Mouse (Mus musculus): Measurements from ENCODE around the gene Robo4.

Gene Robo4

DNA sequence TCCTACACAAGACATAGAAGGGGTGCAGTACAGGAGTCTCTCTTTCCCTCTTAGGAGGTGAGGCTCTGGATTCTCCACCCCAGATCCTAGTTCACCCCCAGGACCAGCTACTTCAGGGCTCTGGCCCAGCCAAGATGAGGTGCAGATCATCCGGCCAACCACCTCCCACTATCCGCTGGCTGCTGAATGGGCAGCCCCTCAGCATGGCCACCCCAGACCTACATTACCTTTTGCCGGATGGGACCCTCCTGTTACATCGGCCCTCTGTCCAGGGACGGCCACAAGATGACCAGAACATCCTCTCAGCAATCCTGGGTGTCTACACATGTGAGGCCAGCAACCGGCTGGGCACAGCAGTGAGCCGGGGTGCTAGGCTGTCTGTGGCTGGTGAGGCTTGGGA, 804 bp downstream of the Robo4 start:
- no peak for DNase-seq (ENCODE audit: low spot score in 2 of 2)

DNA sequence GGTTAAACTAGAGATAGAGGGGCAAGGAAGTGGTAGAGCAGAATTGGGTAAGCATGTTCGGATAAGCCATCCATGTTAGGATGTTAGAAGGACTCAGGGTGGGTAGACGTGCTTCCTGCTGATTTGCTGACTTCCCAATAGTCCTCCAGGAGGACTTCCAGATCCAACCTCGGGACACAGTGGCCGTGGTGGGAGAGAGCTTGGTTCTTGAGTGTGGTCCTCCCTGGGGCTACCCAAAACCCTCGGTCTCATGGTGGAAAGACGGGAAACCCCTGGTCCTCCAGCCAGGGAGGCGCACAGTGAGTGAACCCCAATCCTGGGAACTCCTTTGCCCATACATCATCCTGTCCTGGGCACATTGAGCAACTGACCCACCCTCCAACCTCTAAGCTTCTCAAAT, 1.3 kb downstream of the Robo4 start:
- no peak for DNase-seq (ENCODE audit: low spot score in 2 of 2)

DNA sequence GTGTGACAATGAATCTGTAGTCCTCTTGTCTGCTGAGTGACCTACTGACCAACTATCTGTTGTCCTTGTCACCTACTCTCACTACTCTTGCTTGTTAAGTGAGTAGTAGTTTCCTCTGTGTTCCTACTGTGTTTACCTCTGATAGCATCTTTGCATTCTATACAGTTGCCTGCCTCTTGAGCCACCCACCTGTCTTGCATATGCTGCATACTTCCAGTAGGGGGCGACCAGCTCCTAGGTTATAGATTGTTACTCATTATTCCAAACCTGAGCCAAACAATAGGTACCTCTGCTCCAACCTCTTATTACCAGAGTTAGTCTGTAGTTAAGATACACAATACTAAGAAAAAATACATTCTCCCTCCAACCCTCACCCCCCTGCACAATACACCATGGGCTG, 4.7 kb downstream of the Robo4 start:
- peak in 1 of 2 experiments; percentile 42 for DNase-seq (ENCODE audit: low spot score in 2 of 2)

DNA sequence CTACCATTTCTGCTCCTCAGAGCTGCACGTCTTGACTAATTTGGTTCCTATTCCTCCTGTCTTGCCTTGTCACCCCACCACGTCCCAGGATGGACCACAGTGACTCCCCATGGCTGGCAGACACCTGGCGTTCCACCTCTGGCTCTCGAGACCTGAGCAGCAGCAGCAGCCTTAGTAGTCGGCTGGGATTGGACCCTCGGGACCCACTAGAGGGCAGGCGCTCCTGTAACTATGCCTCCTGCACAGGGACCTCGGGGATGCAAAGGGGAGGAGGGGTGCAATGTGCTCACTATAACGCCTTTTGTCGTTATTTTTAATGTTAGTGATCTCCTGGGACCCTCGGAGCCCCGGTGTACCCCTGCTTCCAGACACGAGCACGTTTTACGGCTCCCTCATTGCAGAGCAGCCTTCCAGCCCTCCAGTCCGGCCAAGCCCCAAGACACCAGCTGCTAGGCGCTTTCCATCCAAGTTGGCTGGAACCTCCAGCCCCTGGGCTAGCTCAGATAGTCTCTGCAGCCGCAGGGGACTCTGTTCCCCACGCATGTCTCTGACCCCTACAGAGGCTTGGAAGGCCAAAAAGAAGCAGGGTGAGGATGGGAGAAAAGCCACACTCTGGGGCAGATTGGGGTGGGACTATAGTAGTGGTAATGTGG, 6.3 kb downstream of the Robo4 start:
- no peak for DNase-seq (ENCODE audit: low spot score in 2 of 2)

DNA sequence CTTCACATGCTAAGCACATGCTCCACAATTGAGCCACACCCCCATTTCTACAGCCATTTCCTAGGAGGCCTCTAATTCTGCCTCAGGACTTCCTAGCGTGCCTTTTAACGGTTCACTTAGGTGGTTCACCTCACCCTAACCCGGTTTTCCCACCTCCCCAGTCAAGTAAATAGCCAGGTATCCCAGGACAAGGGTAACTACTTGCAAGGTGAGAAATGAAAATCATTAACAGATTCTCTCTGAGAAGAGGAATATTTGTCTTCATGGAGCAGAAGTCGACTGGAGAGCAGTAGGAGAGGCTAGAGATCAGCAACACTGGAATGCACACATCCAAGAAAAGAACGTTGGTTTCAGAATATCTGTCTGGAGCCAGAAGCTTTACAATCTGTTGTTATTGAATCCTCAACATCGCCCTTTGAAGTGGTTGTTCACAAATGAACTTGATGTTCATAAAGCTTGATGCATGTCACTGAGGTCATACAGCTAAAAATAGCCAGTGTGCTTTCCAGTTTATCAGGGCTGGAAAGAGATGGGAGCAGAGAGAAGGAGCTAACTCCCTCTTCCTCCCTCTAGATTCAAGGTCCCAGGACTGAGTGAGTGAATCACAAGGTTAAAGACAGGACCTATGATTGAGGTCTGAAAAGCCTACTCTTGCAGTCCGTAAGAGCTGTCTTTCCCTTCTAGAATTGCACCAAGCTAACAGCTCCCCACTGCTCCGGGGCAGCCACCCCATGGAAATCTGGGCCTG, 8.2 kb downstream of the Robo4 start:
- no peak for DNase-seq (ENCODE audit: low spot score in 2 of 2)

DNA sequence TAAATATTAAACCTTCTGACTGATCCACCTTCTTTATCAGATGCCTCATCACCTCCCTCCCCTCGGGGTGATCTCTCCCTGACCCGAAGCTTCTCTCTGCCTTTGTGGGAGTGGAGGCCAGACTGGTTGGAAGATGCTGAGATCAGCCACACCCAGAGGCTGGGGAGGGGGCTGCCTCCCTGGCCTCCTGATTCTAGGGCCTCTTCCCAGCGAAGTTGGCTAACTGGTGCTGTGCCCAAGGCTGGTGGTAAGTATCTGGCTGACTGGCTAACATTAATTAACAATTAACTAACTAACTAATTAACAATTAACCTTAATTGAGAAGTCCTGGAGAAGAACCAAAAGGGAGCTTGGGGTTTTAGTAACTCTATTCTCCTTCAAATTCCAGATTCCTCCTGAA, 11.3 kb downstream of the Robo4 start:
- no peak for DNase-seq (ENCODE audit: low spot score in 2 of 2)

DNA sequence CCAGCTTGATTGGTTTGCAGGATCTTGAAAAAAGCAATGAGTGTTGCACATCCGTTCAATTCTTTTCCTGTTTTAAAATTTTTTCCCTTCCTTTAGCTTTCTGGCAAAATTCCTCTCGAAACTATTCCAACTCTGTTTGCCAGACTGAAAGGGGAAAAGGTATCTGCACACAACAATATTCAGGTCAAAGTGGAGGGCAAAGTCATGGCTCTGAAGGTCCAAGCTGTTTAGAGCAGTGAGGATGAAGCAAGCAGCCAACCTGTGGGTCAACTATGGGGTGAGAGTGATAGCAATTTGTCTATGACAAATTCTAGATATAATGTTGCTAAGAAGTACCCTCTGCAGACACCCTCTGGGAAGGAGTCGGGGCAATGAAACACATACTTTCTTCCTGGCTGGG, 13.0 kb downstream of the Robo4 start:
- DNase-seq (ENCODE audit: low spot score in 2 of 2) = no peak

DNA sequence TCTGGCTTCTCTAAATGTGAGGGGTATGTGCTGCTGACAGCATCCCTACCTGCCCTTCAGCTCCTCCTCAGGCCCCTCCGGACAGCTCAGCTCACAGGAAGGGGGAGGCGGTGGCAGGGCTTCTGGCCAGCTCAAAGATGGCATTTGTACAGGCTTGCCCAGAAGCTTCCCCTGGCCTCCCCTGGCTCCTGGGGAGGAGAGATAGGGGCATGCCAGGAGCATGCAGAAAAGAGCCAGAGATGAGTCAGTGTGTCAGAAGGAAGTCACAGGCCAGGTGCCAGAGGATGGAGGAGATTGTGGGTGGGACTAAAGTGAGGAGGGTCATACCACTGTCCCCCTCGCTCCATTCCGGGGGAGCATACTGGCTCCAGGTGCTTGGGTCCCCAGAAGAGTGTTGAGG, 17.1 kb downstream of the Robo4 start:
- DNase-seq (ENCODE audit: low spot score in 2 of 2) = no peak

DNA sequence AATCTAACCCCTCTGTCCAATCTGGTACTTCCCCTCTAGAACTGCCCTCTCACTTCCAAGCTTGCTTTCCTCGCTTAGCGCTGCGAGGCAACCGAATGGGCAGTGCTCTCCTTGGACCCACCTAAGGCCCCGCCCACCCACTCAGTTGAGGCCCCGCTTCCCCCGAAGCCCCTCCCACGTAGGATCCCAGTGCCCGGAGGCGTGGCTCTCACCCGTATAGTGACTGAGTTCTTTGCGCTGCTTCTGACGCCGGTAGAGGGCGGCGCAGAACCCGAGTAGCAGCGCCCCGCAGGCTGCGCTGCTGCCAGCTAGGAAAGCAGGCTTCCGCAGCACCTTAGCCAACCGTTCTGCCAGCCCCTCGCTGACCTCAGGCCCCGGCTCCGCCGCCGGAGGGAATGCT, 19.0 kb downstream of the Robo4 start:
- DNase-seq (ENCODE audit: low spot score in 2 of 2) = peak; percentile 52 to 67

DNA sequence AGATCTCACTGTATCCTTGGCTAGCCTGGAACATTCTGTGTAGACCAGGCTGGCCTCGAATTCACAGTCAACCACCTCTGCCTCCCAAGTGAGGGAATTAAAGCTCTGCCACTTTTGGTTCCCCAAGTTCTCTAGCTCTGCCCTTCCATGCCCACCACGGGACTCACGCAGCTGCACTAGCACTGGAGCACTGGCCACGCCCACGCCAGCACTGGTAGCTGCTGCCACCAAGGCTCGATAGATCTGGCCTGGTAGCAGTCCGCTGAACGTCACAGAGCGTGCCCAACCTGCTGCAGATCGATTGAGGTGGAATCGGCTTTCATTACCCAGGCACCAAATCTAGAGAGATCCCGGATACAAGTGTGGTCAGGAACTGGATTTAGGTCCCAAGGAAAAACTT, 19.5 kb downstream of the Robo4 start:
- DNase-seq (ENCODE audit: low spot score in 2 of 2) = no peak

DNA sequence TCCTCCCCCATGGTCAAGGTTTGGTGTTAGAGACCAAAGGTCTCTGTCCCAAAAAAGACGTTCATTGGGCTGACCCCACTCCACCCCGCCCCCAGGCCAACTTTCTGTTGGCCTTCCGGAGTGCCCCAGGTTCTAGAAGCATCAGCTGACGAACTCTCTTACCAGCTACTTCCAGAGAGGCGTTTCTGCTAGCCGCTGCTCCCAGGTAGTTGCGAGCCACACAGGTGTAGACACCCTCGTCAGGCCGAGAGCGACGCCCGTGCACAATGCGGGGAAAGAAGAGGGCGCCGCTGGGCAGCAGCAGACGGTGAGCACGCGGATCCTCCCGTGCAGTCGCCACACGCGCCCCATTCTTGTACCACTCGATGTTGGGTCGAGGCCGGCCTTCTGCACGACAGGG, 27.6 kb downstream of the Robo4 start:
- no peak for DNase-seq (ENCODE audit: low spot score in 2 of 2)

DNA sequence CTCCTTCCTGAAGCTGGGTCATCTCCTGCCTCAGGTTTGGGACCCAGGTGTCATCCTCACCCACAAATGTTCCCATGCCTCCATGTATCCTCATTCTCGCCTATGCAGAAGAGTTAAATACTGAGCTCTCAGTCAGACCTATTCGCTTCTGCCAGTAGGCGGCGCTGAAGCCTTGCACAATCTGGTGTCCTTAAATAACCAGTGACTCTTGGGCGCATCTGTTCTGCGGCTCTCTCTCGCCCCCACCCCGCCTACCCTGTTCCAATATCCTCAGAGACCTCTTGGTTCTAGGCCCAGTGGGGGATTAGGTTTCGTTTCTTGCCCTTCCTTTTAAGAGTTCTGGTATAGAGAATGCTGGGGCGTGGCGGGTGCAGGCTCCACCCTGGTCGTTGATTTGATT, 28.9 kb downstream of the Robo4 start:
- peak; percentile 96 to 98 for DNase-seq (ENCODE audit: low spot score in 2 of 2)

DNA sequence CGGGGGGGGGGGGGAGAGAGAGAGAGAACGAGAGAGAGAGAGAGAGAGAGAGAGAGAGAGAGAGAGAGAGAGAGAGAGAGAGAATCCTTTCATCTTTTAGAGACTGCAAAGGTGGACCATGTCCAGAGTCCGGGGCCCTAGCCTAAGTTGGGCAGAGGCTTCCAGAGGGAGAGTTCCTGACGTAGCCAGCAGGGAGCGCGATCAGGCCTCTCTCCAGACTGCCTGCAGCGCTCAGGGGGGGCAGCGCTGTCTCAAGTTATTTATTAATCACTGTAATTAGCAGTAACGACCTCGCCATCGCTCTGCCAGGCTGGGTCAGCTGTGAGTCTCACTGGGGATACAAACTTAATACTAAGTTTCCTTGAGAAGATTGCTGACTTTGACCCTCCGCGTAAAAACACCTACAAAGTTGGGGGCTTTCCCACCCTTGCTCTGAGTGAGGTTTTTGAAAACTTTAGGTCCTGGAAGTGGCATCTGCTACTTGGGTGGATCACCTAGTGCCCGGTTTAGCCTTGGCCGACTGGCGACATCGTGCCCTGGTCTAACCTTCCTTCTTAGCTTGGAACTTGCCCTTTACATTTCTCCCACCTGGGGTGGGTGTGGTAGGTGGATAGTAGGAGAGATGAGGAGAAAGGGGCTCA, 30.4 kb downstream of the Robo4 start:
- DNase-seq (ENCODE audit: low spot score in 2 of 2) = peak; percentile 47 to 64

DNA sequence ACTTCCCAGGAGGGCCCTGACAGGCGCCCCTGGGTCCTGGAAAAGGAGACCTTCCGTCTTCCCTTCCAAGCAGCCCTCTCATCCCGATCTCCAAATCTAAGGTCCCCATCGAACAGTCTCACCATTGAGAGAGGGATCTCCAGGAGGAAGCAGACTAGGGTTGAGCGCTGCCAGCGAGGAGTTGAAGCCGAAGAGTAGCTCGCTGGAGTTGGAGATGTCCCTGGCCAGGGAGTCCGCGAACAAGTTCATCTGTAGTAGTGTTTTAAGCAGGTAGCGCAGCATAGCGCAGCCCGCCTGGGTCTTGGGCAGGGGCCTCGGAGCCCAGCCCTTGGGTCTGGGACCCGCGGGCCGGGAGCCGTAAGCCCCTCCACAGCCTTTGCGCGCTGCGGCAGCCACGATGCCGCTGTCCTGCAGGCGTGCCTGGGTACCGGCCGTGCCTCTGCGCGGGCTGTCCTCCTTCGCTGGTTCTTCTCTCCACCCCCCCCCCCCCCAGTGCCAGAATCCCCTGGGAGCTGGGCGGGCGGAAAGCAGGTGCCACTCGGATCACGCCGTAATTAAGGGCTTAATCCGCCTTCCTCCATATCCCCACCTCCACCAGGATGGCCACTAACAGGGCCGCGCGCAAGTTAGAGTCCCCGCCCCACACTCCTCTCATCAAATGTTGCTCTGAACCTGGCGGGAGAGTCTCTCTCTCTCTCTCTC, 31.2 kb downstream of the Robo4 start, which contains the start of gene Robo3:
TSS of gene Robo3 (minus strand) at position 527 of the 702 bp plus-strand sequence.
- peak in 1 of 2 experiments; percentile 28 for DNase-seq (ENCODE audit: low spot score in 2 of 2)

DNA sequence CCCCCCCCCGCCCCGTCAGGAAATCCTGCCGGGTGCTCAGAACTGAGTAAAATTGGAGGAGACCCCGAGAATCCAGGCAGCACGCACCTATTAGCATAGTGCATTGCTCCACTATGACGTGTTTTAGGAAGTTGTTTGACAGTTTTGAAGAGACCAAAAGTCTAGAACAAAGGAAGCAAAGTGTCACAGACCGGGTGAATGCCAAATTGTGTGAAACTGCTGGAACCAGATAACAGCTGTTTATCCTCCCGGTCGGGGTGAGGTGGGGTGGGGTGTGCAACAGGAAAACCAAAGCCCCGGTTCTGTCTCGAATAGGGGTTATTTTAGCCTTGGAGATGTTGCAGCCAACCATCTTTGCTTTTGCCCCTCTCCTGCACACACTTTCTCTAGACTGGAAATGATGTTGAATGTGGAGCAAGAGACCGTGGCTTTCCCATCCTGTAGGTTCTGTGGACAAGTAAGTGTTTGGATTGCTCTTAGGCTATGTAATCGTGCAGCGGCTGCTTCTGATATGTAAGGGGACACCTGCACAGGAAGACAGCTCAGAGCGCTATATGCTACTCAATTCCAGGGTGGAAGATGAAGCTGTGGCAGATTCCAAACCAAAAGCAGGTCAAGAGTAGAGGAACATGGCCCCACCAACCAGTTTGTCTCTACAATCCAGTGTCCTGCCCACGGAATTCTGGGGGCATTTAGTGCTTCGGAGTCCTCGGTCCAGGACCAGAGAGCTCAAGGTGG, 32.3 kb downstream of the Robo4 start:
- no peak for DNase-seq (ENCODE audit: low spot score in 2 of 2)

DNA sequence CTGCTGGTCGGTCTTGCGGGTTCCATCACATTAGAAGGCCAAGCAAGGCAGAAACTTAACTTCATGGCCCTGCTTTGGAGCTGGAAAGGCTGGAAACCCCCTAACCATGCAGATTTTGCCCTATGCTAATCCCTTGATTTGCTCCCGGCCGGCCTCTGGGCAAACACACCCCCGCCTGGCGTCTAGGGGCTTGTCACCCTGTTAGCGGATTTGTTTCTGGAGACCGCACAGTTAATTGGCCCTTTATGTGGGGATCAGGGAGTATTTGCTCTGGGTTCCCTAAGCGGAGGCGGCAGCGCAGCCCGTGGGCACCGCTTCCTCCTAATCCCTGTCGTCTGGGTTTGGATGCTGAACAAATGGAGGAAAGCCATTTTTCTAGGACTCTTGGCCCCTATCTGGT, 33.2 kb downstream of the Robo4 start:
- DNase-seq (ENCODE audit: low spot score in 2 of 2) = no peak

DNA sequence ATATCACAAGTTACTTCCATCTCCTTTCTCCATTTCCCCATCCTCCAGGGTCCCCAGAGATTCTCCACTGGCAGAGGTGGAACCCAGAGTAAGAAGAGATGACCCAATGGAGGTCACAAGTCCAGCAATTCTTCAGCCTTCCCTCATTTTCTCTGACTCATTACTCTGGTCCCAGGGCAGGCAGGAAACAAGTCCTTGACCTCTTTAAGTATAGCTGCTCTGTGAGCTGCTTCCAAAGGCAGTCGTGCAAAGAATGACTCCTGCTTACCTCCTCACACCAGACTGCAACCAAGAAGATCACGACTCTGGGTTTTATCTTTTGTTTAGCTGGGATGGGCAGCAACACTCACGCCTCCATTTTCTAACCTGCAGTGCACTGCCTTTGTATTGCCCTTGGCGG, 33.9 kb downstream of the Robo4 start:
- DNase-seq (ENCODE audit: low spot score in 2 of 2) = no peak

DNA sequence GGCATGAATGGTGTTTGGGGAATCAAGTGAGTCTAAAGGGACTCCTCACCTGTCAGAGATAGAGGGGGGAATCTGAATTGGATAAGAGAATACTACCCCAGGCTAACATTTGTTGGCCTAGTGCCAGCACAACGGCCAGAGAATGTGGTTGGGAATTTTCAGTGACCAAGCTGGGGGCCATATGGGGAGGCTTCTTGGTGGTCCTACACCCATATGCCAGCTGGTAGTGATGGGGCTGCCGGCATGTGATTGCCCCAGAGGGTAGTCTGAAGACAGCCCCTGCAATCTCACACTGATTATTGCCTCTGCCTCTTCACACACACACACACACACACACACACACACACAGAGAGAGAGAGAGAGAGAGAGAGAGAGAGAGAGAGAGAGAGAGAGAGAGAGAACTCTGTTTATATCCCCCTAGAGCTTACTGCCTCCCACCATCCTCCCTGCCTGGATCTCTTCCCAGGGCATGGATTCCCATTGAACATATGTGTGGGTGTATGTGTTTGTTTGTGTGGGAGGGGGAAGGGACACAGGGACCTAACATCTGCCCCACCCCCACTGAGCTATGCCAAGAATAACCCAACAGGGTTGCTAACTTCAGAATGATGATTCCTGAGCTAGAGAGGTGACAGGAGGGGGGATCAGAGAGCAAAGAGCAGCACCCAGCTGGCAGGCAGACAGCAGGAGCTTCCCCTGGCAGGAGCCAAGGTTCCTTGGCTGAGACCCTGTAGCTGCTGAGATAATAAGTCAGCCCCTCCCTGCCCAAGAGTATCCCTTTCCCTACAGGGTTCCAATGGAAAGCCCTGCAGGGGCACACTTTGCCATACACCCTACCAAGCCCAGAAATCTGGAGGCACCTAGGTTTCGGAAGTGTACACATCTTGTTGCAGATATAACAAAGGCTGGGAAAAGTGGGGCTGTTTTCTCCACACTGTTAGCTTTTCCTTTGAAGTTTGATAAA, 36.4 kb downstream of the Robo4 start:
- peak; percentile 39 to 43 for DNase-seq (ENCODE audit: low spot score in 2 of 2)

DNA sequence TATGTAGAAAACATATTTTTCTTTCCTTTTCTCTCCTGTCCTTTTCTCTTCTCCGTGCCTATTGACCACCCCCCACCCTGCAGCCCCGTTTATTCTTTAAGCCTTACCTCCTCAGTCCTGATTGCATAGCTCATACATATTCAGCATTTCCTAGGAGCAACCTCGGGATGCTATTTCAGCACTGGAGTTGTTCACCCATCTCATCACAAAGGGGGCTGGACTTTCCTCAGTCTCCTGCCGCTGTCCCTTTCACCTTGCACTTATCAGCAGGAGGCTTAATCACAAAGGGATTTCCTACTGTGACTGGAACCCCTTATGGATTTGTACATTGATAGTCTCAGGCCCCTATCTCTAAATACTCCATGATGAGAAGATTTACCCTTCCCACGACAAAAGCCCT, 50.7 kb downstream of the Robo4 start:
- no peak for DNase-seq (ENCODE audit: low spot score in 2 of 2)

DNA sequence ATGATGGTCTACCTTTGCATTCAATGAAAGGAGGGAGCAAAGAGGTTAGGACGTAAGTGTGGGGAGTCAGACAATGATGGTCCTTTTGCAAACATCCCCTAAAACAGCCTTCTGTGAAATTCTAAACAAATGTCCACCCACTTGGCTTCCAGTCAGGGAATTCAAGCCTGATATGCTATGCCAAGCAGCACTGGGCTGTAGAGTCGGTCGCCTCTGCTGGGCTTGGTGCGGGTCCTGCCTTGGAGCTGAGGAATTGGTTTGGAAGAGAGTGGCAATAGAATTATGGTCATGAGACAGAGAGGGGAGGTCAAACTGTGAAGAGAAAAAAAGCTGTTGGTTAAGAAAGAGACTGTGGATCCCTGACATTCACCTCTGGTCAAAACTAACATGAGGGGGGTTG, 51.6 kb downstream of the Robo4 start:
- DNase-seq (ENCODE audit: low spot score in 2 of 2) = no peak
